Mouse (Mus musculus): Measurements from ENCODE around the gene Slc22a14. TPM values are rescaled to one million over a fixed set of nuclear protein-coding genes. Genes with fewer than 3 reads are reported as not detected.

The Slc22a14 gene
- total RNA-seq, 2 experiments from 2014 or later: not detected

DNA sequence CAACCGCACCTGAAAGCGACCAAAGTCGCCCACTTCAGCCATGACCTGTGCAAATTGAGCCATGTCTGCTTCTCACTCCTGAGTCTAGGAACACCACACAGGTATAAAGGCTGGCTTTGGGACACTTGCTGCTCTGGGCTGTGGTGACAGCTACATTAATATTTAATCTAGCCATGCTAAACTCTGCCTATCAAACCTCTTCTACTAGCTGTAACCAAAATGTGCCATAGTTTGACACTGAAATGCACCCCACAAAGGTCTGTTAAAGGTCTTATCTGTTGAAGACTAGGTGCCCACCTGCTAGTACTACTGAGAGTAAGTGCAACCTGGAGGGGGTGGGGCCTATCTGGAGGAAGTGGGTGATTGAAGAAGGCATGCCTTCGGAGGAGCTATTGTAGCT lies 156.4 kb downstream of the Slc22a14 start, which contains the start of gene Slc22a13:
Slc22a13 (minus strand) TSS at position 101 of the 400 bp plus-strand sequence.
- DNase-seq (ENCODE audit: low spot score in 2 of 2): no peak

- DNase-seq (ENCODE audit: low spot score in 2 of 2): no peak
These were observed 158.2 kb downstream of the Slc22a14 start for GRCm38 (mm10) chr9:119207113-119207512.

DNA sequence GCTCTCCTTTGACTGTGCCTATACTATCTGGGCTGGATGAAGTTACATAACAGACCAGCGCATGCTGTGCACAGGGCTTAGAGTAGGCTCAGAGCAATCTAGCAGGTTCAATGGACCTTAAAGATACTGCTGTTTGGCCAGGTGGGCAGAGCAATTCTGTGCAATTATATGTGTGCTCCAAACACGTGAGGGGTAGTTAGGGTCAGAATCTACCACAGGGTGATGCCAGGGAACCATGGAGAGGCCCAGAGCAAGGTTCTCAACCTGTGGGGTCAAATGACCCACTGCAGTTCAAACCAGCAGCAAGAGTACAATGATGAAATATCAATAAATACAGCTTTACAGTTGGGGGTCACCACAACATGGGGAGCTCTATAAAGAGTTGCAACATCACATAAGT lies 158.7 kb downstream of the Slc22a14 start:
- DNase-seq (ENCODE audit: low spot score in 2 of 2): no peak

- DNase-seq (ENCODE audit: low spot score in 2 of 2): no peak
These were observed 159.6 kb downstream of the Slc22a14 start for GRCm38 (mm10) chr9:119205756-119206155.

DNA sequence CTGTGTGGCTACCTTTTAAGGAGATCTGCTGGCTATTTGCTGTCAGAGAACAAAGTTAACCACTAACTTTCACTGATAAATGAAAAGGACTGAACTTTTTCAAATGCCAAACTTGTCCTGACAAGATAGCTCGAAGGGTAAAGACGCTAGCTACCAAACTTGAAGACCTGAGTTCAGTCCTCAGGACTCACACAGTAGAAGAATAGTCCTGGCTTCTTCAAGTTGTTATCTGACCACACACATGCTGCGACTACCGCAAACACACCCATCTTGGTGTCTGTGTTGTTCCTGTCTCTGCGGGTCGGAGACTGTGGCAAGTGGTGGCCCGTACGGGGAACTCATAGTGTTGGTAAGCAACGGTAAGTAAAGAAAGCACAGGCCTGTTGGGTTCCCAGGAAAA lies 161.7 kb downstream of the Slc22a14 start:
- no peak for DNase-seq (ENCODE audit: low spot score in 2 of 2)

- no peak for DNase-seq (ENCODE audit: low spot score in 2 of 2)
These were observed 163.7 kb downstream of the Slc22a14 start for GRCm38 (mm10) chr9:119201653-119202052.

- DNase-seq (ENCODE audit: low spot score in 2 of 2): no peak
These were observed 166.0 kb downstream of the Slc22a14 start for GRCm38 (mm10) chr9:119199151-119199861.

DNA sequence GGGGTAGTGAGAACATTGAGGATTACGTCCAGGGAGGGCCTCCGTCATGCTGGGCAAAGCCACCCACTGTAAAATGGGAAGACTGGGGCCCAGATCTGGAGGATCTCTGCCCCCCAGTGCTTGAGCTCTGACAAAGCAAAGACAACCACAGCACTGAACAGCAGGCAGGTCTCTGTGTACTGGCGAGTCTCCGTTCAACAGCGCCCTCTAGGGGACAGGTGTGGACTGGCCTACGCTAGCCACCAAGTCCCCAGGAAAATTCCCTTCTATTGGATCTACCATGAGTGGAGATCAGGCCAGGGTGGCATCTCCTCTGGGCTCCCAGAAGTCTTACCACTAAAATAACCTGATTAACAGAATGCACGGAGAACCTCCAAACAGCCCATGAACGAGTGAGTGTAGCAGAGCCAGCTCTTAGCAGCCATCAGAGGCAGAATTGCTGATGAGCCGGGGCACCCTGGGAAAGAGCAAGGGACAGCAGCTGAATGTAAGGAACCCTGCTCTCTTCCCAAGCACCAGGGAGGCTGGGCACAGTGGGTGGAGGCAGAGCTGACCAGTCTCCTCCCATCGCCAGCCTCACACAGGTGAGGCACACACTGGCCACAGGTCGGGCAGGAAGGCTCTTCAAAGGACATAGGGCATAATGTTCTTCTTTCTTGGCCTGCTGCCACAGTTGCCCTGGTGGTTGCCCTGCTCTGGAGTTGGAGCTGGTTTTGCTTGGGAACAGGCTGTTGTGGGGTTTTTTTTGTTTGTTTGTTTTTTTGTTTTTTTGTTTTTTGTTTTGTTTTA lies 173.0 kb downstream of the Slc22a14 start:
- DNase-seq (ENCODE audit: low spot score in 2 of 2): peak; percentile 14 to 40

DNA sequence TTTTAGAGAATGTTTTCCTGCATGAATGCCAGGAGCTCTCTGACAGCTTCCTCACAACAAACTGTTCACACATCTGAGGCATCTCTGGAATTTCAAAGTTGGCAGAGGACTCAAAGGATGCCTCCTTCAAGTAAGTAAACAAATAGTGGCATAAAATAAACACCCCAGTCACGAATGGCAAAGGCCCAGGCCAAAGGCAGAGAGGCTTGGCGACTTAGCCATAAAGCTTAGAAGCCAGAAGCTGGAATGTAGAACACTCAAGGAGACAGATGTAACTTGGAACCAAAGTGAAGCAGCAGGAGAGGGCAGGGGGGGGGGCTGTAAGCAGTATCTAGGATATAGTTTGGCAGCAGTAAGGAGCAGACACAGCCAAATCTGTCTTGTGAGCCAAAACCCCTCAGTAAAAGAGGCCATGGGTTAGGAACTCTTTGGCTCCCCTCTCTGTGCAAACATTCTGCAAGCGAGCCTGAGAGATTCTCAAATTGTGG lies 184.1 kb downstream of the Slc22a14 start:
- DNase-seq (ENCODE audit: low spot score in 2 of 2): no peak

GRCm38 (mm10) chr9:119179292-119179691 lies 186.1 kb downstream of the Slc22a14 start:
- no peak for DNase-seq (ENCODE audit: low spot score in 2 of 2)

DNA sequence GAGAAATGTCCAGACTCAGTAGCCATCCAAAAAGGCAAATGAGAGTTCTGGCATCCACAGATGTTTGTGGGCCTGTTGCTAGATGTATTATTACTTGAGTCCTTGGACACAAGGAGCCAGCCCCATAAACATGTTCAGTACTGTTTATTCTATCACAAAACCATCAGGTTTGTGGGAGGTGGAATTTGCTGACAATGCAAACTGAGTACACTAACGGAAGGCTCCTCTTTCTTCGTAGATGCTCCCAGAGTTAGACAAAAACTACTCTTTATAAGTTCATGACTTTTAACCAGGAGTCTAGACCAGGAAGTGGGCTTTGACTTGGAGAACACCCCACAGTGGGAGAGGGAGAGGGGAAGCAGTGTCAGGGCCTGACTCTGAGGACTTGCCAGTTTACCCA lies 197.7 kb downstream of the Slc22a14 start:
- DNase-seq (ENCODE audit: low spot score in 2 of 2): no peak

GRCm38 (mm10) chr9:119165548-119165947 lies 199.8 kb downstream of the Slc22a14 start:
- DNase-seq (ENCODE audit: low spot score in 2 of 2): no peak

DNA sequence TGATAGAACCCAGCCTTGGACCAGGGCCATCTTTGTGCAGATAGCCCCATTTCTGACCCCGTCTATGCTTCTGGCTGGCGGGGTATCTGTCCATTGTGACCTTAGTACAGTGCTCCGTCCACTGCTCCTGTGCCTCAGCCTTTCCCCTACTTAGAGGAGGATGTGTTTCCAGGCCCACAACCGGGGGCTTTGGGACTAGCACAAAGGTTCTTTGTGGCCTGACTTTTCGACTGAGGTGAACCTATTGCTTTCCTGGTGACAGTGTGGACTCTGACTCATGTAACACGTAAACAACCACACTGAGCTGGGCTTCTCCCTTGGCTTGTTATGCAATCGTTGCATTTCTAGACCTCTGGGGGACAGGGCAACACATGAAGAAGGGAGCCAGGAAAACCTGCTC lies 200.6 kb downstream of the Slc22a14 start:
- no peak for DNase-seq (ENCODE audit: low spot score in 2 of 2)

DNA sequence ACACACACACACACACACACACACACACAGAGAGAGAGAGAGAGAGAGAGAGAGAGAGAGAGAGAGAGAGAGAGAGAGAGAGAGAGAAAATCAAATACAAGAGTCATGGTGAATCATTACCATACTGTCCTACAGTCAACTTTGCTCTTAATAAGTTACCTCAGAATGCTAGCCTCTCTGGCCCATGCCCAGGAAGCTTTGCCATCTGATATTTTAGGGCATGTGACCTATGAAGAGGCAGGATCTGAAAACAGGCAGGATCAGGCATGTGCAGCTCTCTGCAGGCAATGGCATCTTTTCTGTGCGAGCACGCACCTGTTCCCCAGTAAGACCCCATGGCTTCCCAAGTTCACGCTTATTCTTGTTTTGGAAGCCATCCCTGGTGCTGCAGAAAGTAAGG lies 204.7 kb downstream of the Slc22a14 start:
- DNase-seq (ENCODE audit: low spot score in 2 of 2): no peak

GRCm38 (mm10) chr9:119158861-119159260 lies 206.5 kb downstream of the Slc22a14 start, which contains the start of gene Gm47289:
TSS of gene Gm47289 (plus strand) at chr9:119159161.
- DNase-seq (ENCODE audit: low spot score in 2 of 2): no peak

- DNase-seq (ENCODE audit: low spot score in 2 of 2): peak; percentile 61 to 78
These were observed 208.8 kb downstream of the Slc22a14 start, which contains the start of gene Acaa1b for GRCm38 (mm10) chr9:119156278-119157201. TSS of gene Acaa1b (minus strand) at chr9:119157093.

- no peak for DNase-seq (ENCODE audit: low spot score in 2 of 2)
These were observed 209.5 kb downstream of the Slc22a14 start for GRCm38 (mm10) chr9:119155826-119156225.

- no peak for DNase-seq (ENCODE audit: low spot score in 2 of 2)
These were observed 209.9 kb downstream of the Slc22a14 start for GRCm38 (mm10) chr9:119155416-119155815.

GRCm38 (mm10) chr9:119151751-119152150 lies 213.6 kb downstream of the Slc22a14 start:
- DNase-seq (ENCODE audit: low spot score in 2 of 2): no peak

DNA sequence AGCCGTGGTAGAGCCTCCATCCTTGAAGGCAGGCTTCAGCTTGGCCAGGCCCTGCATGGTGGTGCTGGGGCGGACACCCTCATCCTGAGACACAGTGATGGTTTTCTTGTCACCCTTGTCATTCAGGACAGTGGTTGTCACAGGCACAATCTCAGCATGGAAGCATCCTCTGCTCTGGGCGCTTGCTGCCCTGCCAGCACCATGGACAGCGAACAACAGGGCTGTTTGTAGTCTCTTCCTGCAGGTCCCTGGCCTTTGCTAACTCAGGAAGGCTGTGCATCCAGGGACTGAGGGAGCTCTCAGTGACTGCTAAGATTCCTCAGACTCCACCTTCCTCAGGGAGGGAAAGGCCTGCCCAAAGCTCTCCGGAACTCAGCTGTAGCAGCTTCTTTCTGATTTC lies 215.8 kb downstream of the Slc22a14 start:
- peak in 1 of 2 experiments; percentile 24 for DNase-seq (ENCODE audit: low spot score in 2 of 2)

Measured in adrenal gland, adult 18-20 months (tissue).